Mouse (Mus musculus) G1E (cell line): ENCODE data around the gene Lysmd3.

Experiments used
- CTCF ChIP-seq: IDR thresholded peaks from 2 replicates; pipeline ENCODE4 v1.5.1; 2012; ENCODE audit warnings: low read depth, low read length, inconsistent platforms, mixed read lengths
- GATA1 ChIP-seq: IDR thresholded peaks from 2 replicates; pipeline ENCODE4 v1.6.1; 2012; ENCODE audit warnings: borderline replicate concordance, low read length, inconsistent platforms, mixed read lengths
- GATA2 ChIP-seq: IDR thresholded peaks from 2 replicates; pipeline ENCODE4 v1.6.1; 2012; ENCODE audit warnings: low read depth, low read length, inconsistent platforms, borderline replicate concordance
- POLR2AphosphoS5 ChIP-seq: IDR thresholded peaks from 2 replicates; pipeline ENCODE4 v1.6.1; 2012; ENCODE audit warnings: low read depth, low read length, inconsistent platforms; ENCODE audit not compliant: insufficient replicate concordance
- TAL1 ChIP-seq: conservative IDR thresholded peaks from 2 replicates; pipeline ENCODE4 v1.6.1; 2012; ENCODE audit warnings: low read depth, low read length, inconsistent platforms, mixed read lengths

DNA sequence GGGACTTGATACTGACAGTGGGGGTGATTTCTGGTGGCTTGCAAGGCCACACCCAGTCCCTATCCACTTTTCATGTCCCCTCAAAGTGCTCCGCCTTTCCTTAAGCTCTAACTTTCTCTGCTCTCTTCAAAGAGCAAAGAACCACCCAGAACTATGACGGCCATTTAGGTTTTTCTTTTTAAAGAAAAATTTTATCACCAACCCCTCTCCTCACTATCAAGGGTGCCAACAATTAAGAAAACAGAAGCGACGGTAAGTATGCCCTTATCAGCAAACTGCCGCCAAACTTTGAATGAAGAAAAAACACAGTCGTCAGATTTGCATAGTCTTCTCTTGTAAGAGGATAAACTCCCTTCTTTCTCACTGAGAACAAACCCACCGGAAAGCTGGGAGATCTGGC is 52.8 kb downstream of the Lysmd3 start:
- TF ChIP-seq GATA1 (no peak), CTCF (no peak), TAL1 (no peak), GATA2 (no peak), POLR2AphosphoS5 (no peak)
